Mouse (Mus musculus) liver, adult 2 months (tissue): ENCODE measurements around the gene Armt1. TPM values are rescaled to one million over a fixed set of nuclear protein-coding genes. Genes with fewer than 3 reads are reported as not detected.

ENCODE experiments used
- DNase-seq: peaks from one replicate; pipeline ENCODE4 v3.0.0-alpha.2; 2011; ENCODE audit warnings: low read depth, low spot score; ENCODE audit errors: extremely low read depth
- H3K27ac ChIP-seq: fragments of 200-500 bp; replicated peaks from 2 replicates; pipeline ENCODE4 v1.5.1; 2012; ENCODE audit warnings: low read depth, mild to moderate bottlenecking, control low read depth, inconsistent platforms, low read length; ENCODE audit not compliant: insufficient read depth
- H3K27me3 ChIP-seq: fragments of 200-500 bp; 2 replicates; pipeline ENCODE4 v1.6.1; 2012; ENCODE audit warnings: mild to moderate bottlenecking, moderate library complexity, low read length, inconsistent platforms; ENCODE audit not compliant: control insufficient read depth, insufficient read depth
- H3K36me3 ChIP-seq: fragments of 200-500 bp; 2 replicates; pipeline ENCODE4 v1.6.1; 2012; ENCODE audit warnings: low read length, inconsistent platforms; ENCODE audit not compliant: control insufficient read depth, insufficient read depth
- H3K4me1 ChIP-seq: fragments of 200-500 bp; 2 replicates; pipeline ENCODE4 v1.6.1; 2011; ENCODE audit warnings: low read length; ENCODE audit not compliant: control insufficient read depth, insufficient read depth
- H3K4me3 ChIP-seq: fragments of 200-500 bp; 2 replicates; pipeline ENCODE4 v1.5.1; 2011; ENCODE audit warnings: low read depth, mild to moderate bottlenecking, control low read depth, low read length, moderate library complexity; ENCODE audit not compliant: insufficient read depth
- H3K79me2 ChIP-seq: fragments of 200-500 bp; 2 replicates; pipeline ENCODE4 v1.6.1; 2012; ENCODE audit warnings: inconsistent platforms, mild to moderate bottlenecking, low read length, moderate library complexity; ENCODE audit not compliant: control insufficient read depth, insufficient read depth
- H3K9ac ChIP-seq: fragments of 200-500 bp; 2 replicates; pipeline ENCODE4 v1.6.1; 2012; ENCODE audit warnings: low read depth, mild to moderate bottlenecking, control low read depth, inconsistent platforms, low read length
- CTCF ChIP-seq: fragments of 200-500 bp; IDR thresholded peaks from 2 replicates; pipeline ENCODE4 v1.5.1; 2011; ENCODE audit warnings: low read depth, low read length, control low read depth
- POLR2A ChIP-seq: fragments of 200-500 bp; IDR thresholded peaks from 2 replicates; pipeline ENCODE4 v1.6.1; 2011; ENCODE audit warnings: low read length, control low read depth; ENCODE audit not compliant: insufficient read depth; ENCODE audit errors: extremely low read depth
- WGBS: fragments of 180-500 bp; shearing (Covaris S2); methylation state at CpG from one replicate; pipeline ENCODE4 v1.1.7; 2018; 5-methylcytosine and 5-hydroxymethylcytosine counted together
- polyA plus RNA-seq: library from polyadenylated mRNA; depleted of rRNA; stranded (reverse); fragments of >200 nt; gene quantifications from 2 replicates; pipeline ENCODE4 v1.2.3, GENCODE M21; 2012
- total RNA-seq: library from RNA; depleted of rRNA; stranded (reverse); fragments of >200 nt; gene quantifications from 2 replicates; pipeline ENCODE4 v1.2.3, GENCODE M21; 2014

The Armt1 gene
- total and polyA plus RNA-seq, 2 experiments, result 9.0 to 9.9 TPM

DNA sequence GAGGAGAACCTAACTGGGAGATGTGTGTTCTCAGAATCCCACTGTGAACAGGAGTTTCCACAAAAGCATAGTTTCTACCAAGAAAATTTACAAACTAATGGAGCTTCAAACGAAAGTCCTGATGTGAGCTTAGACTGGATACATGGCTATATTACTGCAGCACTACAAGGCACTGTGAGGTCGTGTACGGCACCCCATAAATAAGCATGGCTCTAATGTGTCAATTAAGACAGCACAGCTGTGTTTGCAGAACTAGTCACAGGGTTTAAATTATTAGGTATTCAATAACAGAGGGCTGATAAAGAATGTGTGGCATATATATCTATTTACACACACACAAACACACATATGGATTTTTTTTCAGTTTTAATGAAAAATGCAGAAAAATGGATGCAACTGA is 48.7 kb downstream of the Armt1 start:
- H3K79me2 ChIP-seq, result no peaks in the 10 kb centered on the region
- TF ChIP-seq CTCF, result no peak
- no peak for TF ChIP-seq POLR2A
- H3K27me3 ChIP-seq, result no peaks in the 10 kb centered on the region
- no peak overlapping the region for H3K27ac ChIP-seq
- H3K4me3 ChIP-seq, result no peak overlapping the region
- no peak overlapping the region for H3K9ac ChIP-seq
- 89% methylated on average over 3 of the region's 3 CpGs for WGBS
- H3K36me3 ChIP-seq, result no peaks in the 10 kb centered on the region
- DNase-seq, result no peak
- H3K4me1 ChIP-seq, result no peaks in the 10 kb centered on the region

DNA sequence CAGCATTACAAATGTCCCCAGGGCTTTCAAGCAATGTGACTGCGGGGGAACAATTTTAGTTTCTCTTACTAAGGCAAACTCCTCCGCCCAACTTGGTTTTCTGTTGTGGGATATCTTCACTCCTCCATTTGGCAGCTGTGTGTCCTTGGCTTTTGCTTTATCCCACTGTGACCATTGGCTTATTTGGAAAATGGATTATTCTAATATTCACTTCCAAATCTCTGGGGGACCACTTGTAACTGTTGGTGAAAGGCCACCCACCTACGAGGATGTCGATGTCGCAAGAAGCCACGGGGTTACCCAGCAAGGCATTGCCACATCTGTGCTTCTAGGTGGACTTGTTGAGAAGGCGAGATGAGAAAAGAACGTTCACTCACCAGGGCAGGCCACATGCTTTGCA is 49.4 kb downstream of the Armt1 start:
- no peaks in the 10 kb centered on the region for H3K36me3 ChIP-seq
- no peak overlapping the region for H3K4me3 ChIP-seq
- peak; percentile 12 for DNase-seq
- no peaks in the 10 kb centered on the region for H3K27me3 ChIP-seq
- H3K79me2 ChIP-seq, result no peaks in the 10 kb centered on the region
- H3K4me1 ChIP-seq, result no peaks in the 10 kb centered on the region
- no peak overlapping the region for H3K9ac ChIP-seq
- H3K27ac ChIP-seq, result no peak overlapping the region
- WGBS, result 60% methylated on average over 8 of the region's 8 CpGs
- TF ChIP-seq POLR2A, result no peak
- TF ChIP-seq CTCF, result no peak

DNA sequence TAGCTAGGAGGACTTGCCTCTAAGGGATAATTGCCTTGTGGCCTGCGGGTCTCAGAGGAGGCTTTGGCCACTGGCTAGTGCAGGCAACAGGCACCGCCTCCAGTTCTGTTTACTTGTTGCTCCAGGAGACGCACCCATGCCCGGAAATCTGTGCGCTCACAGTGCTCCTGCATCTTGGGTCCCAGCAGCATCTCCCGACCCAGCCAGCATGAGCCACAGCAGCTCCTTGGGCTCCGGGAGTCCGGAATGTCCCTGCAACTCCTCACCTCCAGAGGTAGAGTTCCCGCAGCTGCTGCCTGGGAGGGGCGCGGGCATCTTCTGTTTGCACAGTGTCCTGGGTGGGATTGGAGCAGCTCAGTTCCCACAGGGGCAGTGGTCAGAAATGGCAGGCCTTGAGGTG is 50.1 kb downstream of the Armt1 start, which contains the start of gene Ccdc170:
Gene Ccdc170, plus strand, starts transcription at position 148 of the 400 bp plus-strand sequence.
- Histone ChIP-seq H3K9ac (no peak within 1 kb of the TSS), H3K4me3 (no peak within 1 kb of the TSS), H3K79me2 (no peaks in the 10 kb centered on the region), H3K36me3 (no peaks in the 10 kb centered on the region), H3K27me3 (no peaks in the 10 kb centered on the region), H3K27ac (no peak within 1 kb of the TSS), H3K4me1 (no peaks in the 10 kb centered on the region)
- no peak for DNase-seq
- 48% methylated on average over 11 of the region's 11 CpGs for WGBS
- TF ChIP-seq POLR2A, result no peak
- no peak for TF ChIP-seq CTCF

- TF ChIP-seq POLR2A, result no peak
- no peak for TF ChIP-seq CTCF
- no peaks in the 10 kb centered on the region for H3K36me3 ChIP-seq
- DNase-seq, result no peak
- no peak overlapping the region for H3K9ac ChIP-seq
- no peaks in the 10 kb centered on the region for H3K79me2 ChIP-seq
- WGBS, result 94% methylated on average over 1 of the region's 1 CpGs
- no peaks in the 10 kb centered on the region for H3K4me1 ChIP-seq
- no peaks in the 10 kb centered on the region for H3K27me3 ChIP-seq
- no peak overlapping the region for H3K4me3 ChIP-seq
- no peak overlapping the region for H3K27ac ChIP-seq
These were observed 51.6 kb downstream of the Armt1 start for GRCm38 (mm10) chr10:4483848-4484247.

- Histone ChIP-seq H3K9ac (no peak overlapping the region), H3K27ac (no peak overlapping the region), H3K4me3 (no peak overlapping the region), H3K36me3 (no peaks in the 10 kb centered on the region), H3K27me3 (no peaks in the 10 kb centered on the region), H3K4me1 (no peaks in the 10 kb centered on the region), H3K79me2 (no peaks in the 10 kb centered on the region)
- TF ChIP-seq CTCF, result no peak
- no peak for TF ChIP-seq POLR2A
- WGBS, result 77% methylated on average over 9 of the region's 9 CpGs
- DNase-seq, result no peak
These were observed 52.7 kb downstream of the Armt1 start for GRCm38 (mm10) chr10:4484986-4485385.

DNA sequence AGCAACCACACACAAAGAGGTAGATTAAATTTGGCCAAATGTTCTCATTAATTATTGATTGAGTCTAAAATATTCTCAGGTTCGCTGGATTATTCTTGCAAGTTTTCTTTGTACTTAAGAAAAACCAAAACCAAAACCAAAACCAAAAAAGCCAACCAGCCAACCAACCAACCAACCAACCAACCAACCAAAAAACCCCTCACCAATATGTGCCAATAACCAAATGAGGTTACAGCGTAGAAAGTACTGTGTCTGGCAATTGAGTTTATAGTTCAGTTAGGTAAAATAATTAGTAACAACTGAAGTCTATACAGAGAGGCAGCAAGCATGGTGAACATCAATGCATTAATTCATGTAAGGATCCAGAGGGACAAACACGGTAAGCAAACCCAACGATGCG is 57.6 kb downstream of the Armt1 start:
- no peak for DNase-seq
- no peak overlapping the region for H3K27ac ChIP-seq
- no peak overlapping the region for H3K4me3 ChIP-seq
- no peaks in the 10 kb centered on the region for H3K27me3 ChIP-seq
- TF ChIP-seq CTCF, result no peak
- TF ChIP-seq POLR2A, result no peak
- peaks cover 3% of the 10 kb centered on the region; the same call in 1 of the 2 replicates for H3K4me1 ChIP-seq
- H3K9ac ChIP-seq, result no peak overlapping the region
- H3K79me2 ChIP-seq, result no peaks in the 10 kb centered on the region
- H3K36me3 ChIP-seq, result no peaks in the 10 kb centered on the region
- 82% methylated on average over 5 of the region's 5 CpGs for WGBS
